Mouse (Mus musculus) liver, embryonic 14.5 days (tissue): ENCODE data around the gene Gpr68. TPM values are rescaled to one million over a fixed set of nuclear protein-coding genes. Genes with fewer than 3 reads are reported as not detected.

Experiments used
- ATAC-seq: fragments of 200-750 bp; cut with Nextera tagmentation; 2 replicates; pipeline ENCODE4 v1.8.0; 2017; ENCODE audit warnings: moderate number of reproducible peaks, mild to moderate bottlenecking, moderate library complexity; ENCODE audit not compliant: insufficient read depth
- DNase-seq, 3 experiments: peaks; one replicate each; pipeline ENCODE4 v3.0.0-alpha.2; 2012 to 2013; ENCODE audit warnings: low read depth in 3 of 3, low spot score in 3 of 3
- H3K27ac ChIP-seq: fragments of 300-500 bp; sonication (generic); 2 replicates; pipeline ENCODE4 v1.5.1; 2014; ENCODE audit warnings: moderate library complexity, mild to moderate bottlenecking, control low read depth, inconsistent platforms
- H3K27me3 ChIP-seq: fragments of 300-500 bp; sonication (generic); 2 replicates; pipeline ENCODE4 v1.6.1; 2014; ENCODE audit warnings: mild to moderate bottlenecking, low read length, moderate library complexity; ENCODE audit not compliant: control insufficient read depth, insufficient read depth
- H3K36me3 ChIP-seq: fragments of 300-500 bp; sonication (generic); replicated peaks from 2 replicates; pipeline ENCODE4 v1.6.1; 2014; ENCODE audit warnings: low read depth; ENCODE audit not compliant: control insufficient read depth, insufficient read depth
- H3K4me1 ChIP-seq, 2 experiments: fragments of 200-500 bp in 1 of 2; fragments of 300-500 bp in 1 of 2; sonication (generic) in 1 of 2; replicated peaks; 2 replicates each; pipeline ENCODE4 v1.6.1; 2012 to 2014; ENCODE audit warnings: antibody characterized with exemption in 1 of 2, inconsistent platforms in 1 of 2, low read length in 1 of 2; ENCODE audit not compliant: control insufficient read depth in 2 of 2, insufficient read depth in 2 of 2
- H3K4me2 ChIP-seq: fragments of 300-500 bp; sonication (generic); 2 replicates; pipeline ENCODE4 v1.6.1; 2014; ENCODE audit warnings: low read depth, mild to moderate bottlenecking, control low read depth, moderate library complexity
- H3K4me3 ChIP-seq, 2 experiments: fragments of 200-500 bp in 1 of 2; fragments of 300-500 bp in 1 of 2; sonication (generic) in 1 of 2; 2 replicates each; pipeline ENCODE4 v1.5.1; 2012 to 2014; ENCODE audit warnings: low read depth in 2 of 2, low read length in 2 of 2, mild to moderate bottlenecking in 2 of 2, control low read depth in 1 of 2, inconsistent platforms in 1 of 2, moderate library complexity in 1 of 2; ENCODE audit not compliant: insufficient read depth in 1 of 2
- H3K9ac ChIP-seq: fragments of 300-500 bp; sonication (generic); replicated peaks from 2 replicates; pipeline ENCODE4 v1.6.1; 2014; ENCODE audit warnings: mild to moderate bottlenecking, control low read depth, moderate library complexity
- H3K9me3 ChIP-seq: fragments of 300-500 bp; sonication (generic); 2 replicates; pipeline ENCODE4 v1.6.1; 2016; ENCODE audit warnings: low read length, mixed read lengths; ENCODE audit not compliant: control insufficient read depth
- CTCF ChIP-seq: IDR thresholded peaks from 2 replicates; pipeline ENCODE4 v1.5.1; 2016; ENCODE audit warnings: antibody characterized with exemption, low read depth, control low read depth
- EP300 ChIP-seq: IDR thresholded peaks from 2 replicates; pipeline ENCODE4 v1.6.1; 2016; ENCODE audit warnings: antibody characterized with exemption, low read depth
- WGBS: fragments of 180-500 bp; shearing (Covaris S2); extraction: QIAGEN DNeasy Blood & Tissue Kit; methylation state at CpG from one replicate; pipeline ENCODE4 v1.1.7; 2014; ENCODE audit not compliant: insufficient replicate concordance; 5-methylcytosine and 5-hydroxymethylcytosine counted together
- polyA plus RNA-seq, 2 experiments: library from polyadenylated mRNA; depleted of rRNA in 1 of 2; stranded (reverse) in 1 of 2; unstranded in 1 of 2; fragments of >200 nt; fragmentation: Nextera tagmentation in 1 of 2; extraction: Ambion mirVana in 1 of 2; gene quantifications; 2 replicates each; pipeline versions ENCODE4 v1.2.1 to v1.2.3; 2012 to 2014

The Gpr68 gene
- polyA plus RNA-seq, 2 experiments, result 0.04 TPM; not detected in 1

DNA sequence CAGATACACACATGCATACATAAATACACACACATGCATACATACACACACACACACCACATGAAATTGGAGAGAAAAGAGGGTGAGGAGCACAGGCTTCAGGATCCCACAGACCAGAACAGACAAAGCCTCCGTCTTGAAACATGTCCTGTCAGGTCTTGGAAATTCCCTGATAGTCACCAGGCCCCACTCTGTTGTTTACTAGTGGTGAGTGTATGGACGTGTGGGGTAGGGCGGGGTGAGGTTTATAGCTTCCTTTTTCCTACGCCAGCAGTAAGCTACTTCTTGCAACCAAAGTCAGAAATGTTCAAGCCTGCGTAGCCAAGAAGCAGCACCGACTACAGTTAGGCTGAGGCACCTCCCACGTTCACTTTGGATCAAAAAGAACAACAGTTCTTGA, 24.8 kb downstream of the Gpr68 start:
- TF ChIP-seq CTCF, result no peak
- TF ChIP-seq EP300, result no peak
- ATAC-seq, result no peak

DNA sequence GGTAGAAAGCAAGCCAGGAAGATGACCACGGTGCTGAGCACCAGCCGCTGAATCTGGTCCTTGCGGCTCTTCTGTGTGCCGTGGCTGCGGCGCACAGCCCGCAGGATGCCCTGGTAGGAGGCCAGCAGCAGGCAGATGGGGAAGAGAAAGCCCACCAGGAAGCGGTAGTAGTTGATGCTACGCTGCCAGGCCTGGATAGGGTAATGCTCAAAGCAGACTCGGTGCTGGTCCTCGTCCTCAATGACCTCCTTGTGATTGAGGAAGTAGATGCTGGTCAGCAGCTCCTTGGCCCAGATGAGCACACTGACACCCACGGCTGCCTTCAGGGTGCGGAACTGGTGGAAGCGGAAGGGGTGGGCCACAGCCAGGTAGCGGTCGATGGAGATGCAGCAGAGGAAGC, 29.4 kb downstream of the Gpr68 start:
- Histone ChIP-seq H3K4me3 (no peak overlapping the region), H3K27me3 (no peaks in the 10 kb centered on the region), H3K4me2 (no peak overlapping the region), H3K36me3 (no peaks in the 10 kb centered on the region), H3K9me3 (no peaks in the 10 kb centered on the region), H3K27ac (no peak overlapping the region), H3K9ac (no peak overlapping the region), H3K4me1 (no peaks in the 10 kb centered on the region)
- no peak for ATAC-seq
- no peak for DNase-seq
- WGBS, result 73% methylated on average over 16 of the region's 16 CpGs
- no peak for TF ChIP-seq CTCF
- TF ChIP-seq EP300, result no peak

More for the DNA sequence above, 24.8 kb downstream of the Gpr68 start:
- Histone ChIP-seq H3K4me1 (no peaks in the 10 kb centered on the region), H3K4me2 (no peak overlapping the region), H3K9me3 (no peaks in the 10 kb centered on the region), H3K36me3 (no peaks in the 10 kb centered on the region), H3K9ac (no peak overlapping the region), H3K27me3 (no peaks in the 10 kb centered on the region), H3K27ac (no peak overlapping the region), H3K4me3 (no peak overlapping the region)
- DNase-seq, result no peak
- 28% methylated on average over 7 of the region's 7 CpGs for WGBS

DNA sequence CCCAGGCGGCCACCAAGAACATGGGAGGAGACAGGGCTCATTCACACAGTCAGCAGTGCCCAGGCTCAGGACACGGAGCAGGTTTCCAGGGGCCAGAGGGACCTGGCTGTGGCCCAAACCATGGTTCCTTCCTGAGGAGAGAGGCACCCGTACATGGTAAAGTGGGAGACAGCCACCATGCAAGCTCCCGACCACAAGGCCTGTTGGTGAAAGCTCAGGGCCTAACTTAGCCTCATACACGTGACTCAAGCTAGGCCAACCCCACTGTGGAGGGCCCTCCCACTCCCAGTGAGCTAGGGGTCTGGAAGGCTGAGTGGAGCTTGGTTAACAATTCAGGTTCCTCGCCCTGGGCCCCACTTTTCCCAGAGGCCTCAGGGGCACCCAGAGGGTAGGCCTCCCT, 30.1 kb downstream of the Gpr68 start:
- no peak overlapping the region for H3K4me2 ChIP-seq
- 38% methylated on average over 6 of the region's 6 CpGs for WGBS
- no peaks in the 10 kb centered on the region for H3K4me1 ChIP-seq
- DNase-seq (no peak), ATAC-seq (no peak)
- no peaks in the 10 kb centered on the region for H3K36me3 ChIP-seq
- H3K4me3 ChIP-seq, result no peak overlapping the region
- H3K27ac ChIP-seq, result no peak overlapping the region
- H3K27me3 ChIP-seq, result no peaks in the 10 kb centered on the region
- TF ChIP-seq EP300, result no peak
- TF ChIP-seq CTCF, result no peak
- H3K9me3 ChIP-seq, result no peaks in the 10 kb centered on the region
- no peak overlapping the region for H3K9ac ChIP-seq

DNA sequence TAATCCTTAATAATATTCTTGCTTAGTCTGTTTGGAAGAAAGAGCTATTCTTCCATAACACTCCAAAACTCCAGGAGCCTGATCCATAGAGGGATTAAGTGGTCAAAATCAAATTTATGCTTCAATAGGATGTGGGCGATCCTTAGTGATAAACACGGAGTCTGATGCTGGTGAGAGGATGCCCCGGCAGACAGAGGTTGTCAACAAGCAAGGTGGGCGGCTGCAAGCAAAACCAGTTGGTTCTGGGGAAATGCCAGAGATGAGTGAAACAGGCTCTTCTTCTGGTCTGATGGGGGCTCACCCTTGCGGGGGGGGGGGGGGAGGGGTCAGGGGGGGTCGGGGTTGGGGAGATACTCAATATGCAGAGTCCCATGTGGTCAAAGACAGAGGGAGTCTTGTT, 32.0 kb downstream of the Gpr68 start:
- H3K9me3 ChIP-seq, result no peaks in the 10 kb centered on the region
- TF ChIP-seq CTCF, result no peak
- TF ChIP-seq EP300, result no peak
- WGBS, result 51% methylated on average over 5 of the region's 6 CpGs
- no peak overlapping the region for H3K4me2 ChIP-seq
- ATAC-seq, result no peak
- no peak overlapping the region for H3K4me3 ChIP-seq
- no peaks in the 10 kb centered on the region for H3K36me3 ChIP-seq
- H3K27ac ChIP-seq, result no peak overlapping the region
- H3K27me3 ChIP-seq, result no peaks in the 10 kb centered on the region
- no peak for DNase-seq
- H3K4me1 ChIP-seq, result no peaks in the 10 kb centered on the region
- no peak overlapping the region for H3K9ac ChIP-seq

DNA sequence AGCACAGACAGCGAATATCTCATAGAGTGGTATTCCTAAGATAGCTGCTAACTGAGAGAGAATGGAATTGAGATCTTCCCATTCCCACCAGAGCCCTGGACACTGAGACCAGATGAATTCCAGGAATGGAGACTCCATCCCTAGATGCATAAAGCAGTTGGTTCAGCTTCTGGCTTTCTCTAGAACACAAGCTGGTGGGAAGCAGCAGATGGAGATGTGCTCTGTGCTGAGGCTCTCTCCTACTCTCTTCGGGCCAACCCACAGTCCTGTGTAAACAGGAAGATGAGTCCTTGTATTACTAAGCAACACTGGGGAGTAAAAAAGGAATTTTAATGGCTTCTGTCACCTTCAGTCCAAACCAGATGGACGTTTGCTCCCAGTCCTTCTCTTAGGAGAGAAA, 32.4 kb downstream of the Gpr68 start:
- 34% methylated on average over 3 of the region's 3 CpGs for WGBS

DNA sequence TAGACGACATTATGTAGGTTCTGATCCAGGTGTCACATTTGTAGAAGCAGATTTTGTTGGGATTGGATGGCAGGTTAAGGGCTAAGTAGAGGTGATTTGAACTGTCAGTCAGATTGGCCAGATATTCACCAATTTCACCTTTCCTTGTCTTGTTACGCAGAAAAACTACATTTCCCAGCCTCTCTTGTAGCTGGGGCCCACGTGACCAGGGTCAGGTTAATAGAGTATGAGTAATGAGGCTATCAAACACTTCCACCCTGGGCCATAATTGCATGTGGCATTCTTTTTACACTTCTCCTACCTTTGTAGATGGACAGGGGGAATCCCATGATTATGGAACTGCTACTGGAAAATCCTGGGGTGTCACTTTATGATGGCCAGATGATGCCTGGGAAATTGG, 34.4 kb downstream of the Gpr68 start:
- no peak overlapping the region for H3K9ac ChIP-seq
- DNase-seq, result no peak
- H3K36me3 ChIP-seq, result no peaks in the 10 kb centered on the region
- WGBS, result 57% methylated on average over 3 of the region's 3 CpGs
- no peak for ATAC-seq
- no peaks in the 10 kb centered on the region for H3K4me1 ChIP-seq
- no peak overlapping the region for H3K27ac ChIP-seq
- TF ChIP-seq EP300, result no peak
- no peak for TF ChIP-seq CTCF
- no peaks in the 10 kb centered on the region for H3K27me3 ChIP-seq
- H3K4me2 ChIP-seq, result no peak overlapping the region
- no peak overlapping the region for H3K4me3 ChIP-seq
- no peaks in the 10 kb centered on the region for H3K9me3 ChIP-seq

More for the DNA sequence above, 32.4 kb downstream of the Gpr68 start:
- H3K9me3 ChIP-seq, result no peaks in the 10 kb centered on the region
- H3K27me3 ChIP-seq, result no peaks in the 10 kb centered on the region
- ATAC-seq (no peak), DNase-seq (no peak)
- no peaks in the 10 kb centered on the region for H3K36me3 ChIP-seq
- H3K4me1 ChIP-seq, result no peaks in the 10 kb centered on the region
- no peak overlapping the region for H3K9ac ChIP-seq
- no peak for TF ChIP-seq EP300
- no peak for TF ChIP-seq CTCF
- no peak overlapping the region for H3K4me3 ChIP-seq
- no peak overlapping the region for H3K27ac ChIP-seq
- H3K4me2 ChIP-seq, result no peak overlapping the region
